Mouse (Mus musculus) megakaryocyte progenitor cell, adult 5-6 weeks (primary cell): ENCODE data around the gene Lingo1. TPM values are rescaled to one million over a fixed set of nuclear protein-coding genes. Genes with fewer than 3 reads are reported as not detected.

Experiments used
- ATAC-seq: replicated peaks from 2 replicates; pipeline ENCODE4 v1.8.0; 2016; ENCODE audit warnings: mild to moderate bottlenecking, moderate TSS enrichment, inconsistent platforms; ENCODE audit not compliant: poor library complexity
- total RNA-seq, 2 experiments: library from RNA; stranded (forward) in 1 of 2; stranded (reverse) in 1 of 2; fragments of 157-497, 149-512 nt in 1 of 2; fragments of 200-1000 nt in 1 of 2; gene quantifications; 2 replicates each; pipeline versions ENCODE4 v1.2.3 to v1.2.4; 2015 to 2017

Gene Lingo1
- total RNA-seq, 2 experiments from 2014 or later: not detected

GRCm38 (mm10) chr9:56636214-56636613 lies 160.1 kb downstream of the Lingo1 start:
- peak; percentile 91 for ATAC-seq

GRCm38 (mm10) chr9:56635498-56636121 lies 160.7 kb downstream of the Lingo1 start:
- no peak for ATAC-seq

- ATAC-seq: no peak
Observed at GRCm38 (mm10) chr9:56635121-56635497, 161.2 kb downstream of the Lingo1 start.

GRCm38 (mm10) chr9:56634406-56635120 lies 161.7 kb downstream of the Lingo1 start:
- no peak for ATAC-seq

- no peak for ATAC-seq
Observed at GRCm38 (mm10) chr9:56633449-56634225, 162.6 kb downstream of the Lingo1 start.

DNA sequence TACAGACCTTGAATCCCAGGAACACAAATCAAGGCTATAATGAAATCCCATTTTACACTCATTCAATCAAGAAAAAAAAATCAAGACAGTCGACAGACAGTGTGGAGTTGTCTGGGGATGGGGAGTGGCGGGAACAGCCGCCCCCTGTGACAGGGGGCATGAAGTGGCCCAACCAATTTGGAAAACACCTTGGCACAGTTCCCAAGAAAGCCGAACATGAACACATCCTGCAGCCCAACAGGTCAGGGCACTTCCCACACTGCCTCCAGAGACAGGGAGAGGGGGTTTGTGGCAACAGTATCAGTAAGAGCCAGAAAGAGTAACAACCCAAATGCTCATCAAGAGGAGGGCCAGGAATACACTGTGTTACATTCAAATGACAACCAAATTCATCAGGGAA lies 165.3 kb downstream of the Lingo1 start:
- no peak for ATAC-seq

- no peak for ATAC-seq
Observed at GRCm38 (mm10) chr9:56629674-56630397, 166.4 kb downstream of the Lingo1 start.

DNA sequence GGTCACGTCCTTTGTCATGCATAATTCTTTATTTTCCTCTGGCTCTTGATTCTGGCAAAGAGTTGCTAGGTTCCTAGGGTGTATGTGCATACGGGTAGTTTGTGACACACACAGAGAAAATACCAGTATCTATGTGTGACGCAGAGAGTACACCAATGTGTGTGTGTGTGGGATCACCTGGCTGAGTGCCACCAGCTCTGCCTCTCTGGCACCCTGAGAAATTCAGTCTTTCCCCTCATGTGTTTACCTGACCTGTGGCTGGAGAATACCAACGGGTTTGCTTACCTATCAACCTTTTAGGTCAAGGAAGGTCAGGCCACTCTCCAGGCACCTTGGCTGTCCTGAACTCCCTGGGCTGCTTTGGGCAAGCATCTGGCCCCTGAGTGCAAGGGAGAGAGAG lies 169.0 kb downstream of the Lingo1 start:
- no peak for ATAC-seq

DNA sequence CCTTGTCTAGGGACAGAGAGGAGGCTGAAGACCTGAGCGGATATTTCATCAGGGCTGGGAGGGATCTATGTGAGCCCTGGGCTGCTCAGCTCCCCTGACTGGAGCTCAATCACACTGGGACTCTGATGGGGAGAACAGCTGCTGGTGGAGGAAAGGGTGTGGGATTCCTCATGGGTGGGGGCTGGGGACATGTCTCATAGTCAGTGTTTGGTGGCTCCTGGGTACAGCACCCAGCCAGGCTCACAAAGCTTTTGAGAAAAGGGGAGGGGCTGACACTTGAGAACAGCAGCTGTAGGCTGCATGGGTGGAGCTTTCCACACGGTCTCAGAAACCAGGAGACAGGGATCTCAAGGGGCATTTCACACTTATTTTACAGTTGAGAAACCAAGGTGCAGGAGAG lies 171.3 kb downstream of the Lingo1 start:
- no peak for ATAC-seq

DNA sequence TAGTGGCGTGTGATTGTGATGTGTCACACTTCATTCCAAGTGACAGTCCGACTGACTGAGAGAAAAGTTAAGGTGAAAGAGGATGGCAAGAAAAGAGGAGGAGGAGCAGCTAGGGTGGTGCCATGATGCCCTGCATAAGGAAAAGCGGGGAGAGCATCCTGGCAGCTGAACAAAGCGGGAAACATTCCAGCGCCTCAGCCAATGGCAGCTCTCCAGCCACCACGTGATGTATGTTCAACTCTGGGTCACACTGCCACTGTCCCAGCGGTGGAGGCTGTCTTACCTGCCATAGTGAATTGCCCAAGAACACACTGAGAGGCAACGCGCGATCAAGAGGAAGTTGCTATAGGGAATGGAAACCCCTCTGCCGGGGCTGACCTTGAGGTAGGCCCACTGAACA lies 172.9 kb downstream of the Lingo1 start:
- ATAC-seq: no peak

GRCm38 (mm10) chr9:56622761-56623160 lies 173.5 kb downstream of the Lingo1 start:
- no peak for ATAC-seq

- no peak for ATAC-seq
Observed at GRCm38 (mm10) chr9:56620512-56621371, 175.5 kb downstream of the Lingo1 start.

DNA sequence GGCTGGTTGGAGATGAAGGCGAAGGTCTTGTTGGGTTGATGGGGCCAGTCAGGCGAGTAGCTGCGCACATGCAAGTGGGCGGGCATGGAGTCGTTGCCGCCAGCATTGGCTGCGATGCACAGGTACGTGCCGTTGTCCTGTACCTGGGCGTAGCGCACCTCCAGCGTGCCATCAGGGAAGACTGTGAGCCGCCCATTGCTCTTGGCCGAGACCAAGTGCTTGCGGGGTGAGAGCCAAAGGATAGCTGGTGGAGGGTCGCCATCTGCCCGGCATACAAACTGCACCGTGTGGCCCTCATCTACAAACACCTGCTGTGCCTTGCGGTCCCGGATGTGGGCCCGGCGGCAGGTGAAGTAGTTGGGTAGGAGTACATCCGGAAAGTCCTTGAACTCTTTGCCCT lies 176.6 kb downstream of the Lingo1 start:
- ATAC-seq: no peak

DNA sequence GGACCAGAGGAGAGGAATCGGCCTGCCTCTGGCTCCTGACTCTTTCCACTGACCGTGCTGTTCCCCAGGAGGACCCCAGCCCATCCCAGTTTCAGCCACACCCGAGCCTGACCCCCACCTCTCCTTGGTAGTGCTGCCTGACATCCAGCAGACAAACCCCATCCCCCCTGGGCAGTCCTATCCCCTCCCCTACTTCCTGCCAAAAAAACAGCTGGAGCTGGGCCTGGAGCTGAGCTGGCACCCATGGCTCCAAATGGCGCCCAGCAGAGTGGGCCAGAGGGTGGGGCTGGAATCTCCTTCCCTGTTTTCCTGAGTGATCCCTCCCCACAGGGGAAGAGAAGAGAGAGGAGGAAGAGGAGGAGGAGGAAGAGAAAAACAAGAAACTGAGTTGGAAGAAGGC lies 177.6 kb downstream of the Lingo1 start:
- no peak for ATAC-seq

GRCm38 (mm10) chr9:56616061-56616460 lies 180.2 kb downstream of the Lingo1 start:
- ATAC-seq: no peak

GRCm38 (mm10) chr9:56612798-56613183 lies 183.5 kb downstream of the Lingo1 start:
- ATAC-seq: no peak

DNA sequence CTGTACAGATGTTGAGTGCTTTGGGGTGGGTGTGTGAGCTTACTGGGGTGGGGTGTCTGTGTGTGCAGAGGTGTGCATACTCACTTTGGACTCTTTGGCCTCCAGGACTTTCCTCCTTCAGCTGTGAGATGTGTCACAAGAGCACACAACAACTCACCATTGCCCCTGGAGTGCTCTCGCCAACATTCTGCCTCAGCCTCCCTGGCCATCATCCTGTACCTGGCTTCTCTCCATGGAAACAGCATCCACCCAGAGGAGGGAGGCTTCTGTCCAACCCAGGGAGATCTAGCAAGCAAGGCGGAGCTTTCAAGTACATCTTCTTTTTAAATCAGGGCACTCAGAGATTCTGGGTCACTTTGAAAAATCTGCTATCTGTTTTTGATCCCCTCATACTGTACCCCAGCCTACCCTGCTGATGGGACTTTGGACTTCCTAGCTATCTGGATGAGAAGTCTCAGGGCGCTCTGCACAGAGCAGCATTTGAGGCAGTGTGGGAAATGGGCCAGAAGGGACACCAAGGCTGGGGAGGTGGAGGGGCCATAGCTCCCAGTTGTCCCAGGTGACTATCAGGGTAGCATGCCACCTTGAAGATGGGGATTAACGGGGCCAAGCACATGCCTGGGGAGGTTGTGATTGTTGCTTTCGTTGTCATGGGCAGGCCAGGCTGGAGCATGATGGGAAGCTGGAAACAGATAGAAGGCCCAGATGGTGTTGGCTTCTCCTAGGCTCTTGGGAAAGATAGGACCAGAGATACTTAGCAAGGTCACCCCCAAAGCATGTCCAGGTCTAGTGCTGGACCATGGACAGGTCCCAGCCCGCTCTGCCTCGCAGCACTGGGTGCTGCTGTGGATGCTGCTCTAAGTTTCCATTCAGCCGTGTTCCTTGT lies 184.1 kb downstream of the Lingo1 start:
- ATAC-seq: no peak

DNA sequence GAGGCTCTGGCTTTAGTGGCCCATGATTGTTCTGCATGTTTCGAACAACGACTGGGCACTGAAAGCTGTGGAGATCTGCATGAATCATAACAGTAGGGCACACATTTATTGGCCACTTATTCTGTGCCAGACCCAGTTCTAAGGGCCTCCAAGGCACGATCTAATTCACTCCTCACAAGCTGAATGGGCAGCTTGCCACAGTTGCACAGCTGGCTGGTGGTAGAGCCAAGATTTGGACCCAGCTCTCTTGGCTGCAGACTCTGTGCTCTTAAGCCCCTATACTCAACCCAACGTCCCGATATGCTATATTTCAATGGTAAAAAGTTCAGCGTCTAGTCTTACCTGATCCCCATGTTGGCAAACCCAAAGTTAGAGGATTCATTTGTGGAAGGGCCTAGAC lies 185.3 kb downstream of the Lingo1 start:
- ATAC-seq: no peak

GRCm38 (mm10) chr9:56610466-56610865 lies 185.8 kb downstream of the Lingo1 start:
- ATAC-seq: no peak
